Mouse (Mus musculus): ENCODE data around the gene Gm11111. TPM values are rescaled to one million over a fixed set of nuclear protein-coding genes. Genes with fewer than 3 reads are reported as not detected.

The Gm11111 gene
- not detected for total RNA-seq (2023)

GRCm38 (mm10) chr5:98552395-98552794 is at the start of gene Gm11111:
TSS of gene Gm11111 (plus strand) at chr5:98552695.

Other genes with a start within 250 kb of the Gm11111 start
- not detected for gene Cfap299, start 223.4 kb upstream of the Gm11111 start, total RNA-seq (2023)

Data from B cell, adult 67 days (primary cell).